Mouse (Mus musculus): ENCODE results near the gene Tatdn3. TPM values are rescaled to one million over a fixed set of nuclear protein-coding genes. Genes with fewer than 3 reads are reported as not detected.
"Not testable (repeated sequence)": the region's sequence is repeated elsewhere in the genome, so short reads cannot be mapped to it uniquely, and the experiment has no call there.

The Tatdn3 gene
- polyA plus RNA-seq, 1 experiment = 60.7 TPM

DNA sequence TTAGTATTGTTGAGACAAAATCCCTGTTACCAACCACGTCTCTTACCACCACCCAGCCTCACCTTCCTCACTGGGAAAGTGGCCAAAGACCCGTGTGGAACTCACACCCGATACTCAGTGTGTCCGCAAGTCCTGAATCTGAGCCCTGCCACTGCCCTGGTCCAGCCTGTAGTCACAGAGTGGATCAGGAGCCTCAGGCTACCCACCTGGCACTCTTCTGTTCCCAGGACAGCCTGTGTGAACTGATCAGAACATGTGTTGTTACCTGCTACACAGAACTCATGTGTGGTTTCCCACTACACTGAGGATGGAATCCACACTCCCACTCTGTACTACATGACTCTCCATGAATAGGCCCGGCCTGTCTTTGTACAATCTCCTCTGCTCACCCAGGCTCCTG lies 20.6 kb downstream of the Tatdn3 start:
- Histone ChIP-seq H3K4me1 (ENCODE audit: control insufficient read depth, insufficient read depth, low read length) (no peaks in the 10 kb centered on the region), H3K27ac (ENCODE audit: insufficient read depth, low read length) (no peak overlapping the region), H3K4me3 (ENCODE audit: insufficient read depth, low read length) (no peak overlapping the region)
- TF ChIP-seq POLR2A (IDR thresholded peaks at IDR 0.05; ENCODE audit: extremely low read depth, insufficient read depth, low read length) = no peak
- TF ChIP-seq CTCF (IDR thresholded peaks at IDR 0.05; ENCODE audit: extremely low read depth, insufficient read depth, low read length) = no peak

DNA sequence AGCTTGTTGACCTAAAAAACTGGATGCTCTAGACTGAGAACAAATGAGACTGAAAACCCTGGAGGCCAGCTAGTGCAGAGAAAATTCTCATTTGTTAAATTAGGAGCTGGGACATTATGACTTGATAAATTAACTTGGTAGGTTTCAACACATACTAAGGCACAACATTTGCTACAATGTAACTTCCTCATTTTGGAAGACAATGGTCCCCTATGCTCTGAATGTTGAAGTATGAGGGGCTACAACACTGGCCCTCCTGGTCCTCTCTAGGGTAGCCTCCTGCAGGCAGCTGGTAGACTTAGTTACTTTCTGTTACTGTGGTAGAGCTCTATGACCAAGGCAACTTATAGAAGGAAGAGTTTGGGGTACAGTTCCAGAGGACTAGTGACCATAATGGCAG lies 21.4 kb downstream of the Tatdn3 start:
- no peak for TF ChIP-seq POLR2A (IDR thresholded peaks at IDR 0.05; ENCODE audit: extremely low read depth, insufficient read depth, low read length)
- TF ChIP-seq CTCF (IDR thresholded peaks at IDR 0.05; ENCODE audit: extremely low read depth, insufficient read depth, low read length) = no peak
- no peaks in the 10 kb centered on the region for H3K4me1 ChIP-seq (ENCODE audit: control insufficient read depth, insufficient read depth, low read length)
- H3K27ac ChIP-seq (ENCODE audit: insufficient read depth, low read length) = no peak overlapping the region
- no peak overlapping the region for H3K4me3 ChIP-seq (ENCODE audit: insufficient read depth, low read length)

DNA sequence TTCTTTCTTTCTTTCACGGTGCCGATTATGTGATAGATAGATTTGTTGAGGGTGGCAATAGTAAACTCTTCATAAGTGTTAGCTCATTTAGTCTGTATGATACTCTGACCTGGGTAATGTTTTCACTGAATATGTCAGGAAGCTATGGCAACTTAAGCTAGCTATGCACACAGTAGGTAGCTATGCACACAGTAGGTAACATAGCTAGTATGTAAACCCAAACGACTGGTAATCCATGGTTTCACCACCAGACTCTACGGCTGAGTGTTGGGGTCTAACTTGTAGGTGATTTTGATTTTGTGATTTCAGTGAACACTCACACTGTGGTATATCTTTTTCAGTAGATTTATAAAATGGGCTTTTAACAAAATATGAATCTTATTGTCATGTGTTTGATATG lies 24.7 kb downstream of the Tatdn3 start:
- TF ChIP-seq CTCF (IDR thresholded peaks at IDR 0.05; ENCODE audit: extremely low read depth, insufficient read depth, low read length) (no peak), POLR2A (IDR thresholded peaks at IDR 0.05; ENCODE audit: extremely low read depth, insufficient read depth, low read length) (no peak)
- H3K27ac ChIP-seq (ENCODE audit: insufficient read depth, low read length) = no peak overlapping the region
- H3K4me3 ChIP-seq (ENCODE audit: insufficient read depth, low read length) = no peak overlapping the region
- H3K4me1 ChIP-seq (ENCODE audit: control insufficient read depth, insufficient read depth, low read length) = peaks cover 2% of the 10 kb centered on the region; the same call in 1 of the 2 replicates

DNA sequence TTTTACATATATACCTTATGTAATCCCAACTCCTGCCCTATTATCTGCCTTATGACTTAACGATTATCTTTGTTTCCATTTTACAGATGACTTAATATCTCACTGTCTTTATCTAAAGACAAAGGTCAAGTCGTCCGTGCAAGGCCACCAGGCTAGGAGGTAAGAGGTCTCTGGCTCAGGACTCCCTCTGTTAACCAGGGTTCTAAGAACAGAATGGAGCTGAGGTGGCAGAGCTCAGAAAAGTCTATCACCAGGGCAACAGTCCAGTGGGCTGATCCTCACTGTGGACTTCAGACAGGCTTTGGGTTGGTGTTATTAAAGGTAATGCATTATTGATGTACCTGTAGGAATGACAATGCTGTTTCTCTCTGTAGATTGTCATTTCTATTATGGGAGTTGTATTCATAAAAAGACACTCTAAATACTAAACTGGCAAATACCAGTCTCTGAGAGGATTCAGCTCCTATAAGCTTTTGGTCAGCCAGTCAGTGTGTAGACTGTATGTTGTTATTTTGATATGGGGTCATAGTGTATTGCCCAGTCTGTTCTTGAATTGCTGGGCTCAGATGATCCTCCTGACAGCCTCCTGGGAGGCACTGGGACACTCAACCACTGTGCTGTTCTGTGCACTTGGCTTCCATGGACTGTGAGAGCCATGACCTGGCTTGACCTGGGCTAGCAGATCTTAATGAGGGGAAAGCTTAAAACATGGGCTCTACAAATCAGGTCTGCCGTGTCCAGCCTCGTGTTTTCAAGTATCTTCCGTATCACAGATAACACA lies 26.0 kb downstream of the Tatdn3 start, which contains the start of gene Spata45:
Gene Spata45 (plus strand): TSS at position 86 of the 781 bp plus-strand sequence.
- Histone ChIP-seq H3K4me3 (ENCODE audit: insufficient read depth, low read length) (no peak within 1 kb of the TSS), H3K27ac (ENCODE audit: insufficient read depth, low read length) (no peak within 1 kb of the TSS), H3K4me1 (ENCODE audit: control insufficient read depth, insufficient read depth, low read length) (peaks cover 2% of the 10 kb centered on the region; the same call in 1 of the 2 replicates)
- TF ChIP-seq CTCF (IDR thresholded peaks at IDR 0.05; ENCODE audit: extremely low read depth, insufficient read depth, low read length) (no peak), POLR2A (IDR thresholded peaks at IDR 0.05; ENCODE audit: extremely low read depth, insufficient read depth, low read length) (no peak)

DNA sequence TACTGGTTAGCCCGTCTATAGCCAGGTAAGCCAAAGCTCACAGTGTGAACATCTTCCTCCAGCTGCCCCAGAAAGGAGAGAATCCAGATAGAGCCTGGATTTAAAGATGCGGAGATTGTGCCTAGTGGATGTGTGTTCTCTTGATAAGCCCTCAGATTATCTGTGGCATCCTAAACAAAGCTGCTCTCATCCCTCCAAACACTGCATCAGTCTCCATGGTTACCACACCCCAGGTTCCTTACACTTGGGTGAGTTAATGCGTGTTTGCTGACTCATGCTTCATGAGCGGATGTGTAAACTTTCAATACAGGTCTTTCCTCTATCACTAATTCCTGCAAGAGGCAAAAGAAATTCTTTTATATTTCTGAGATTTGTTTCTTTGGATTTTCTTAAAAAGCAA lies 27.1 kb downstream of the Tatdn3 start:
- no peak for TF ChIP-seq POLR2A (IDR thresholded peaks at IDR 0.05; ENCODE audit: extremely low read depth, insufficient read depth, low read length)
- TF ChIP-seq CTCF (IDR thresholded peaks at IDR 0.05; ENCODE audit: extremely low read depth, insufficient read depth, low read length) = no peak
- H3K4me3 ChIP-seq (ENCODE audit: insufficient read depth, low read length) = no peak overlapping the region
- H3K4me1 ChIP-seq (ENCODE audit: control insufficient read depth, insufficient read depth, low read length) = peaks cover 2% of the 10 kb centered on the region; the same call in 1 of the 2 replicates
- no peak overlapping the region for H3K27ac ChIP-seq (ENCODE audit: insufficient read depth, low read length)

DNA sequence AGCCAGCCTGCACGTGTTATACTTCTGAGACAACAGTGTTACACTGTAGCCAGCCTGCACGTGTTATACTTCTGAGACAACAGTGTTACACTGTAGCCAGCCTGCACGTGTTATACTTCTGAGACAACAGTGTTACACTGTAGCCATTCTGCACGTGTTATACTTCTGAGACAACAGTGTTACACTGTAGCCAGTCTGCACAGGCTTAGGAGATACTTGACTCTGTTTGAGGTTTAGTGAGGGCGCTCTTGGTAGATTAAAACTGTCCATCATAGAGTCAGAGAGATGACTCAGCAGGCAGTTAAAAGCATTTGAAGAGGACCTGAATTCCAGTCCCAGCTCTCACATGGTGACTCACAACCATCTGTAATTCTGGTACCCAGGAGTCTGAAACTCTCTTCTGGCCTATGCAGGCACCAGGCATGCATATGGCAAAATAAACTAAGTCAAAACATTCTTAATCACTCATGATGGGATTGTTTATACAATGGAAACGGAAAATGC lies 31.8 kb downstream of the Tatdn3 start:
- H3K27ac ChIP-seq (ENCODE audit: insufficient read depth, low read length); H3K4me1 ChIP-seq (ENCODE audit: control insufficient read depth, insufficient read depth, low read length); H3K4me3 ChIP-seq (ENCODE audit: insufficient read depth, low read length): not testable (repeated sequence)

DNA sequence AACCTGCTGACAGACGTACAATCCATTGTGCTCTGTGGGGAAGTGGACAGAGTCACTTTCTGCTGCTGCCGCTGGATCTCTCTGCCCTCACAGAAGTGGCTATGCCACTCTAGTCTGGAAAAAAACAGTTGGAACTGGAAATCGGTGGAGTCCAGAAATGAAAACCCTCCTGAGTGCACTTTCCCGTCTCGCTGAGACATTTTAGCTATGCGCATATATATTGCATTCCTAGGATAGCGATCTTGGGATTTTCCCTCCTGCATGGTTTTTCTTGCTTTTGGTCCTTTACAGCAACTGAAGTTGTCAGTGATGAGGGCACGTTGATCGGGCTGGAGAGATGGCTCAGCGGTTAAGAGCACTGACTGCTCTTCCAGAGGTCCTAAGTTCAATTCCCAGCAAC lies 32.5 kb downstream of the Tatdn3 start:
- Histone ChIP-seq H3K4me1 (ENCODE audit: control insufficient read depth, insufficient read depth, low read length) (no peaks in the 10 kb centered on the region), H3K27ac (ENCODE audit: insufficient read depth, low read length) (no peak overlapping the region), H3K4me3 (ENCODE audit: insufficient read depth, low read length) (no peak overlapping the region)
- TF ChIP-seq POLR2A (IDR thresholded peaks at IDR 0.05; ENCODE audit: extremely low read depth, insufficient read depth, low read length) = no peak

DNA sequence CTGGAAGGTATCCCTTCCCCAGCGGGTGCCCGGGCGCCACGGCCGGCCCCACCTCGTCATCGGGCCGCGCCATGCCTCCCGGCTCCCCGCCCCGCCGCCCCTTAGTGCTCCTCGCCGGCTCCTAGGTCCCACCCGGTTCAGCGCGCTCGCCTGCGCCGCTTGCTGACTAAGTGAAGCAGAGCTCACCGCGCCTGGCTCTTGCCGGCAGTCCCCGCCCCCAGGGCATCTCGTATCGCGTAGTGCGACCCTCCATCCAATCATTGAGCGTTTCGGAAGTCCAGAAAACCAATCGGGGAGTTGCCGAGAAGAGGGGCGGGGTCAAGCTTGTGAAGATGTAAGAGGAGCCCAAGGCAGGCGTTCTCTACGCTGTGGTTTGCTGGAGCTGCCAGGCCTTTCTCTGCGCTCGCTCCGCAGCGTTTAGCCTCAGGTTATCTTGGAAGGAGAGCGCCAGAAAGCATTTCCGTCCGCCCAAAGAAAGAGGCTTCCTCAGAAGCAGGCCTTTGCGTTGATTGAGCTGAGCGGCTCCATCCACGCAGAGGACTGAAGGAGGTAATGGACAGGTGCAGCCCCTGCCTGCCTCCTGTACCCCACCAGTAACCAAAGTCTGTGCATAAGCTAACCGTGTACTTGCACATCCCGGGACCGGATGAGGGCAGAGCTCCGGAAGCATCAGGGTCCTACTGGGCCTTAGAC lies 36.6 kb downstream of the Tatdn3 start, which contains the start of gene Flvcr1:
Gene Flvcr1 (minus strand): TSS at position 138 of the 693 bp plus-strand sequence.
- Histone ChIP-seq H3K27ac (ENCODE audit: insufficient read depth, low read length) (0 out of 2 replicates have a peak within 1 kb of the TSS, but pooled peaks have one; percentile 15), H3K4me3 (ENCODE audit: insufficient read depth, low read length) (peak within 1 kb of the TSS; percentile 98)
- TF ChIP-seq CTCF (IDR thresholded peaks at IDR 0.05; ENCODE audit: extremely low read depth, insufficient read depth, low read length) = no peak
- peak; percentile 99 for TF ChIP-seq POLR2A (IDR thresholded peaks at IDR 0.05; ENCODE audit: extremely low read depth, insufficient read depth, low read length)

DNA sequence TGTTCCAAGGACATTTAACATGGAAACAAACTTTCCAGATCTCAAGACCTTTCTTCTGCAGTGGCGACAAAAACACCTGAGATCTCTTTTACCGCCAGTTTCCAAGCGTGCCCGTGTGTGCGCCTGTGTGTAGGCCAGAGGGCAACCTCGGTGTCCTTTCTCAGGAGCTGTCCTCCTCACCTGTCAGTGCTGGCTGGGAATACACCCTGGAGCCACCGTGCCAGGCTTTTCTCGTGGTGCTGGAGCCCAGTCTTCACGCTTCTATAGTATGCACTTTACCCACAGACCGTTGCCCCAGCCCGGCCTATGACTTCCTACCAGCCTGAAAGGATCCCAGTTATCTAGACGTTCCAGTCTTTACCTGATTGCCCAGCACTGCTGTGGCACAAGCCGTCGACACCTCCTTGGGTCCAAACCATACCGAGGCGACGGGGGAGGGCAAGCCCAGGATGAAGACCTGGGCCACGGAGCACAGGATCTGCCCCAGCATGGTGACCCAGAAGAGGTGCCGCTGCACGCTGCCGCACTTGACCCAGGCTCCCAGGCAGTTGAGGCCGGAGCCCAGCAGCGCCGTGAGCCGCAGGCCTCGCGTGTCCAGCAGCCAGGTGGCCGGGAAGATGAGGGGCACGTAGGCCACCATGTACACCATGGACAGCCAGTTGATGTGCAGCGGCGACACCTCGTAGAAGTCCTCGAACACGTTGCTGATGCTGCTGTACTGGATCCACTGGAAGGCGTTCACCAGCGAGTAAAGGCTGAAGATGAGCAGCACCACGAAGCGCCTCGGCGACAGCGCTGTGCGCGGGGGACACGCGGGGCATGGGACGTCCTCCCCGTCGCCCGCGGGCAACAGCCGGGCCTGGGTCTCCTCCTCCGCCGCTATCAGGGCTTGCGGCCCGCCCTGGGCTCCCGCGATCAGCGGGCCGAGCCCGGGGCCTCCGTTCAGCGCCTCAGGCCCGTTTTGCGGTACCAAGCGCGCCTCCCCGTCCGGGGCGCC lies 37.4 kb downstream of the Tatdn3 start:
- no peak for TF ChIP-seq CTCF (IDR thresholded peaks at IDR 0.05; ENCODE audit: extremely low read depth, insufficient read depth, low read length)
- TF ChIP-seq POLR2A (IDR thresholded peaks at IDR 0.05; ENCODE audit: extremely low read depth, insufficient read depth, low read length) = no peak
- Histone ChIP-seq H3K4me3 (ENCODE audit: insufficient read depth, low read length) (peak overlapping the region; percentile 98), H3K27ac (ENCODE audit: insufficient read depth, low read length) (no peak overlapping the region), H3K4me1 (ENCODE audit: control insufficient read depth, insufficient read depth, low read length) (no peaks in the 10 kb centered on the region)

More for the DNA sequence above, 36.6 kb downstream of the Tatdn3 start, which contains the start of gene Flvcr1:
- H3K4me1 ChIP-seq (ENCODE audit: control insufficient read depth, insufficient read depth, low read length) = no peaks in the 10 kb centered on the region

DNA sequence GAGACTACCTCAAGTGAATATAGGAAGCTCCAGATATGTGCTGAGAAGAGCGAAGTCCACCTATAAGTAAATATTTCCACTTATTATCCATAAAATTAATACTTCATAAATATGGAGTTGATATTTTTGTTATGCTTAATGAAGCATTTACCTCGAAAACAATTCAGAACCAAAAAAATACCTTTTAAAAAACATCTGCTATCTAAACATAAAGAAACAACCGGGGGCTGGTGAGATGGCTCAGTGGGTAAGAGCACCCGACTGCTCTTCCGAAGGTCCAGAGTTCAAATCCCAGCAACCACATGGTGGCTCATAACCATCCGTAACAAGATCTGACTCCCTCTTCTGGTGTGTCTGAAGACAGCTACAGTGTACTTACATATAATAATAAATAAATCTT lies 38.9 kb downstream of the Tatdn3 start:
- not testable (repeated sequence) for H3K27ac ChIP-seq (ENCODE audit: insufficient read depth, low read length); H3K4me1 ChIP-seq (ENCODE audit: control insufficient read depth, insufficient read depth, low read length); H3K4me3 ChIP-seq (ENCODE audit: insufficient read depth, low read length)

Data from cortical plate, adult 2 months (tissue).